Mouse (Mus musculus): ENCODE data around the gene Slc16a2. TPM values are rescaled to one million over a fixed set of nuclear protein-coding genes. Genes with fewer than 3 reads are reported as not detected.
A peak's percentile ranks its signal among the peaks of the same experiment; 100 is the strongest.
"Not testable (repeated sequence)": the region's sequence is repeated elsewhere in the genome, so short reads cannot be mapped to it uniquely, and the experiment has no call there.

Gene Slc16a2
- polyA plus RNA-seq, 1 experiment = 172 TPM

DNA sequence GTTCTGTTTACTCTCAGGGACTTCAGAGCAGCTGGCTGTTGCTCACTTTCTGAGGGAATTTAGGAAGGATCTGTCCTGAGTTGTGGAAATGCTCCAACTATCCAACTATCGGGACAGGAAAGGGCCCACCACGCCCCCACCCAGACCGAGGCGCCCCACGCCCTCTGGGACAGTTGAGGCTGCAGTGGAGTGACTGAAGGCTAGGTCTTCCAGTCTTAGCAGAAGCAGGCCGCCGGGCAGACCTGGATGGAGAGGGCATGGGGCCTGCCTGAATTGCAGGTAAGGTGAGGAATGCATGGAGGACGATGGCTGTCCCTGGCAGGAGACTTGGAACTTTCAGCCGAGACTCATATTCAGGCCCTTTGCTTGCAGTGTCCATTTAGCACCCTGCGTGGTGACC lies 127.4 kb downstream of the Slc16a2 start:
- 57% methylated on average over 10 of the region's 10 CpGs for WGBS
- Histone ChIP-seq H3K27ac (ENCODE audit: insufficient read depth, low read depth, low read length) (no peak overlapping the region), H3K27me3 (replicated peaks; ENCODE audit: control insufficient read depth, insufficient read depth, low read length) (no peaks in the 10 kb centered on the region), H3K4me3 (ENCODE audit: insufficient read depth, low read depth, low read length) (peak overlapping the region; percentile 58; the same call in 1 of the 2 replicates), H3K36me3 (ENCODE audit: control insufficient read depth, insufficient read depth, low read length) (no peaks in the 10 kb centered on the region), H3K4me1 (ENCODE audit: control insufficient read depth, insufficient read depth, low read length) (peaks cover 8% of the 10 kb centered on the region; the same call in 1 of the 2 replicates)
- DNase-seq = no peak
- TF ChIP-seq POLR2A (IDR thresholded peaks at IDR 0.05; ENCODE audit: low read depth, low read length) (no peak), CTCF (conservative IDR thresholded peaks at IDR 0.05; ENCODE audit: insufficient read depth, insufficient read length, low read depth, low read length) (no peak)

DNA sequence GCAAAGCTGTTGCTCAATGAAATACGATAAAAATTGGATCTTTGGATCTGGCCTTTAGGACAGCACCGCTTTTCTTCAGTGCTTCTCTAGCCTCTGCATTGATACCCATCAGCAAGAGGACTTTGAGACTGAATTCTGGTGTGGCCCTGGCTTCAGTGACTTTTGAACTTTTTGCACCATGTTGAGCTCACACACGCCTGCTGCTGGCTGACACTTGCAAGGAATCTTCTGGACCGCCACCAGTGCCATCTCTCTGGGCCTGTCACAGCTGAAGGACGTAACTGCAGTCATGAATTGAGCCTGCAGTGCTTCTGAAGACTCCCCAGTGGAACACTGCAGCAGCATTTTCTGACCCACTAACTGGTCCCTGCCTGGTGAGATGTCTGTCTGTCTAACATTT lies 128.9 kb downstream of the Slc16a2 start:
- no peak overlapping the region for H3K27ac ChIP-seq (ENCODE audit: insufficient read depth, low read depth, low read length)
- H3K36me3 ChIP-seq (ENCODE audit: control insufficient read depth, insufficient read depth, low read length) = no peaks in the 10 kb centered on the region
- H3K4me3 ChIP-seq (ENCODE audit: insufficient read depth, low read depth, low read length) = no peak overlapping the region
- peak; percentile 64 for DNase-seq
- peaks cover 8% of the 10 kb centered on the region; the same call in 1 of the 2 replicates for H3K4me1 ChIP-seq (ENCODE audit: control insufficient read depth, insufficient read depth, low read length)
- 66% methylated on average over 5 of the region's 5 CpGs for WGBS
- no peaks in the 10 kb centered on the region for H3K27me3 ChIP-seq (replicated peaks; ENCODE audit: control insufficient read depth, insufficient read depth, low read length)
- TF ChIP-seq CTCF (conservative IDR thresholded peaks at IDR 0.05; ENCODE audit: insufficient read depth, insufficient read length, low read depth, low read length) = peak; percentile 29; the same call in 1 of the 2 replicates
- TF ChIP-seq POLR2A (IDR thresholded peaks at IDR 0.05; ENCODE audit: low read depth, low read length) = no peak

DNA sequence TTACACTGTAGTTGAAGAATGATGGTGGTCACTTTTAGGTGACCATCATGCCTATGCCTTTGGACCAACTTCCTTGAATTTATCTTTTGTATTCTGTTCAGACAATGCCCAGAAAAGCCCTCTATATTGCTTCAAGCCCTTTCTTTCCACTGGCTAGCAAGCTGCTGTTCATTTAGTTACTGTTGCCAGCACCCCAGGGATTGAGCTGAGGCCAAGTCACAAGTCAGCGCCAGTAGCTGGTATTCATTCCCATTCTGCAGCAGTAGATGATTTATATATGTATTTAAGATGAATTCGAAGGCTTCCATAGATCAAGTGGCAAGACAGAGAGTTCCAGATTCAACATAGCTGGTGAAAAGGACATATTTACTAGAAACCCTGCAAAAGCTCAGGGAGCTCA lies 133.2 kb downstream of the Slc16a2 start:
- TF ChIP-seq POLR2A (IDR thresholded peaks at IDR 0.05; ENCODE audit: low read depth, low read length) (no peak), CTCF (conservative IDR thresholded peaks at IDR 0.05; ENCODE audit: insufficient read depth, insufficient read length, low read depth, low read length) (no peak)
- DNase-seq = no peak
- 83% methylated on average over 2 of the region's 2 CpGs for WGBS

DNA sequence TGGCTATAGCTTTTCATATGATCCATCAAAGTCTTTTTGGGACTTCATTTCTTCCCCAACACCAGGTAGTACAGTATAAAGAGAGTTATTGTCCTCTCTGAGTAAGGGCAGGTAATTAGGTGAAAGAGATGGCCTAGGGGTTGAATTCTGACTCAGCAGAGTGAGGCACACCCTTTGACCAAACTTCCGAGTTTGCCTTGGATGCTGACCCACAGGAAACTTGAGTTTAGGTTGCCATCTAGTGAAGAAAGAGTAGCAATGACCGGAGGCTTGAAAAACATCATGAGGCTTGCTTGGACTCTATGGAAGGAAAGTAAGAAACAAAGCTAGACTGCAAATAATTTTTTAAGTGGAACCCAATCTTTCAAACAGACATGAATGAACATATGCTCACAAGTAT lies 147.1 kb downstream of the Slc16a2 start:
- no peak overlapping the region for H3K4me3 ChIP-seq (ENCODE audit: insufficient read depth, low read depth, low read length)
- no peaks in the 10 kb centered on the region for H3K27me3 ChIP-seq (replicated peaks; ENCODE audit: control insufficient read depth, insufficient read depth, low read length)
- DNase-seq = peak; percentile 65
- H3K36me3 ChIP-seq (ENCODE audit: control insufficient read depth, insufficient read depth, low read length) = no peaks in the 10 kb centered on the region
- H3K27ac ChIP-seq (ENCODE audit: insufficient read depth, low read depth, low read length) = no peak overlapping the region
- no peaks in the 10 kb centered on the region for H3K4me1 ChIP-seq (ENCODE audit: control insufficient read depth, insufficient read depth, low read length)
- WGBS = 6% methylated on average over 2 of the region's 2 CpGs
- no peak for TF ChIP-seq POLR2A (IDR thresholded peaks at IDR 0.05; ENCODE audit: low read depth, low read length)
- TF ChIP-seq CTCF (conservative IDR thresholded peaks at IDR 0.05; ENCODE audit: insufficient read depth, insufficient read length, low read depth, low read length) = peak; percentile 53

More for the DNA sequence above, 133.2 kb downstream of the Slc16a2 start:
- H3K4me3 ChIP-seq (ENCODE audit: insufficient read depth, low read depth, low read length) = no peak overlapping the region
- H3K27ac ChIP-seq (ENCODE audit: insufficient read depth, low read depth, low read length) = no peak overlapping the region
- H3K27me3 ChIP-seq (replicated peaks; ENCODE audit: control insufficient read depth, insufficient read depth, low read length) = no peaks in the 10 kb centered on the region
- H3K4me1 ChIP-seq (ENCODE audit: control insufficient read depth, insufficient read depth, low read length) = peaks cover 4% of the 10 kb centered on the region; the same call in 1 of the 2 replicates
- no peaks in the 10 kb centered on the region for H3K36me3 ChIP-seq (ENCODE audit: control insufficient read depth, insufficient read depth, low read length)

DNA sequence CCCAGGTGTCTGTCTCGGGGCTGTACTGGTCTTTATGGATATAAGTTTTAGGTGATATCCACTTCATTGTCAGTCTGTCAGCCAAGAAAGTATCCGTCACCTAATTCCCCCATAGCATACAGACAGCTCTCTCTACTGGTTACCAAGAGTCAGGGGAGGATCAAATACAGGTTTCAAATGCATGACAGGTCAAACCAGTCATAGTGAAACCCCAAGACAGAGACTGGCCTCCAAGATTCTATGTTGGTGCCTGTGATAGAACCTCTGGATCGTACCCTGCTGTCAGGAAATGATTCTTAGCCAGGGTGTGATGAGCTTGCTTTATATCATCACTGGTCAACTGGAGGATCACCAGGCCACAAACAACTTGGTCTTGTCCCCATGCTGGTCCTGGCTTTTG lies 148.0 kb downstream of the Slc16a2 start:
- Histone ChIP-seq H3K36me3 (ENCODE audit: control insufficient read depth, insufficient read depth, low read length) (no peaks in the 10 kb centered on the region), H3K4me3 (ENCODE audit: insufficient read depth, low read depth, low read length) (no peak overlapping the region), H3K27ac (ENCODE audit: insufficient read depth, low read depth, low read length) (no peak overlapping the region), H3K4me1 (ENCODE audit: control insufficient read depth, insufficient read depth, low read length) (no peaks in the 10 kb centered on the region), H3K27me3 (replicated peaks; ENCODE audit: control insufficient read depth, insufficient read depth, low read length) (no peaks in the 10 kb centered on the region)
- no peak for DNase-seq
- TF ChIP-seq POLR2A (IDR thresholded peaks at IDR 0.05; ENCODE audit: low read depth, low read length) (no peak), CTCF (conservative IDR thresholded peaks at IDR 0.05; ENCODE audit: insufficient read depth, insufficient read length, low read depth, low read length) (no peak)
- 87% methylated on average over 3 of the region's 3 CpGs for WGBS

DNA sequence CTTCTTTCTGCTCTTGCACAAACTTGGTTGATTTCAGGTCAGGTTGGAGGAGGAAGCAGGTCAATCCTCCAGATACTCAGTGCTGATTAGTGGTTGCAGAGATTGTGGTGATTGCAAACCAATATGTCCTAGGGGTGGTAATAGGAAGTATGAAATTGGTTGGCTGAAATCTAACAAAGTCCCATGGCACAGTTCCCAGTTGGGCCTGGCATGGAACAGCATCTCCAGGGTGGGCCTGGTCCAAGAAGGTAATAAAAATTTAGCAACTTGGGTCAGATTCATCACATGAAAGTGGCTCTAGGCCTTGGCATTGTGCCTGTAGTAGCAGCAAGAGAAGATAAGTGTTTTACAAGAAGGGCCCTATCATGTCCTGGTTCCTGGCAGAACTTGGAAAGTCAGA lies 151.5 kb downstream of the Slc16a2 start:
- H3K27me3 ChIP-seq (replicated peaks; ENCODE audit: control insufficient read depth, insufficient read depth, low read length) = no peaks in the 10 kb centered on the region
- H3K36me3 ChIP-seq (ENCODE audit: control insufficient read depth, insufficient read depth, low read length) = no peaks in the 10 kb centered on the region
- no peaks in the 10 kb centered on the region for H3K4me1 ChIP-seq (ENCODE audit: control insufficient read depth, insufficient read depth, low read length)
- TF ChIP-seq CTCF (conservative IDR thresholded peaks at IDR 0.05; ENCODE audit: insufficient read depth, insufficient read length, low read depth, low read length) (no peak), POLR2A (IDR thresholded peaks at IDR 0.05; ENCODE audit: low read depth, low read length) (no peak)
- no peak overlapping the region for H3K27ac ChIP-seq (ENCODE audit: insufficient read depth, low read depth, low read length)
- no peak for DNase-seq
- no peak overlapping the region for H3K4me3 ChIP-seq (ENCODE audit: insufficient read depth, low read depth, low read length)

DNA sequence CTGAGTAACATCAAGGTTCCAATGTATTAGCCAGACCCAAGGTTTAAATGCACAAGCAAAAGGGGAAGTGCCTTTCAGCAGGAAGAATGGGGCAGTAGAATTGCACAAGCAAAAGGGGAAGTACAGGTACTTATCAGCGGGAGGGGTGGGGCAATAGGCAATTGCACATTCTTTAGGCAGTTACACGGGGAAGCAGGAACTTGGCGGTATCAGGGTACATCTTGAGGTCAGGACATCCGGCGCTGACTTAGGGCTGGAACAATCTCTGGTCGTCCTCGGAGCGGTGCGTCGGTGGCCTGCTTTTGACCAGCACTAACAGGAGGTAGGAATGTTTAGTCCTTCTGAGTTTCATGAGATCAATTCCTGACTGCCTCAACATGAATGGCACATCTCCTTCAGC lies 157.3 kb downstream of the Slc16a2 start:
- not testable (repeated sequence) for H3K36me3 ChIP-seq (ENCODE audit: control insufficient read depth, insufficient read depth, low read length); H3K4me3 ChIP-seq (ENCODE audit: insufficient read depth, low read depth, low read length); H3K27ac ChIP-seq (ENCODE audit: insufficient read depth, low read depth, low read length); H3K4me1 ChIP-seq (ENCODE audit: control insufficient read depth, insufficient read depth, low read length); H3K27me3 ChIP-seq (replicated peaks; ENCODE audit: control insufficient read depth, insufficient read depth, low read length); DNase-seq
- WGBS = 90% methylated on average over 10 of the region's 10 CpGs

DNA sequence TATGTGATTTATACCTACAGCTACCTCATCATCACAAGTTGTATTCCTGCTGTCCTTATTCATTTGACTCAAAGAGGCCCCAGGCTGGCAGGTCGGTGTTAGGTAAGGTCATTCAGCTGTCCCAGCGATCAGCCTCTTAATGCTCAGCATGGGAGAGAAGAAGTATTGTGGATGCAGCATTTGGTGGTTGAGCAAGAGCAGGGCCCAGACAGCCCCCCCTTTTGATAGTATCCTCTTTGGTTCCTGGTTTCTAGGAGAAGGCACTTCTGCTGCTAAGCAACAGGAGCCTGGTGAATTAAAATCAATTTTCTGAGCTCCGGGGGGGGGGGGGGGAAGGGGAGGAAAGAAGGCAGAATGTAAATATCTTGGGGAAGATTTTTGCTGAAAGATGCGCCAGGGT lies 162.8 kb downstream of the Slc16a2 start:
- Histone ChIP-seq H3K4me1 (ENCODE audit: control insufficient read depth, insufficient read depth, low read length) (no peaks in the 10 kb centered on the region; the same call in 1 of the 2 replicates), H3K27me3 (replicated peaks; ENCODE audit: control insufficient read depth, insufficient read depth, low read length) (no peaks in the 10 kb centered on the region), H3K36me3 (ENCODE audit: control insufficient read depth, insufficient read depth, low read length) (no peaks in the 10 kb centered on the region), H3K4me3 (ENCODE audit: insufficient read depth, low read depth, low read length) (no peak overlapping the region), H3K27ac (ENCODE audit: insufficient read depth, low read depth, low read length) (no peak overlapping the region)
- WGBS = 70% methylated on average over 4 of the region's 4 CpGs
- DNase-seq = no peak
- TF ChIP-seq POLR2A (IDR thresholded peaks at IDR 0.05; ENCODE audit: low read depth, low read length) = no peak
- no peak for TF ChIP-seq CTCF (conservative IDR thresholded peaks at IDR 0.05; ENCODE audit: insufficient read depth, insufficient read length, low read depth, low read length)
